Mouse (Mus musculus): ENCODE measurements at regions not wholly inside any gene's neighbourhood (a gene's known extent, or its start where the extent isn't known, plus 50 kb on each side); places are given as distances from the start of the nearest gene placed in this dataset.

DNA sequence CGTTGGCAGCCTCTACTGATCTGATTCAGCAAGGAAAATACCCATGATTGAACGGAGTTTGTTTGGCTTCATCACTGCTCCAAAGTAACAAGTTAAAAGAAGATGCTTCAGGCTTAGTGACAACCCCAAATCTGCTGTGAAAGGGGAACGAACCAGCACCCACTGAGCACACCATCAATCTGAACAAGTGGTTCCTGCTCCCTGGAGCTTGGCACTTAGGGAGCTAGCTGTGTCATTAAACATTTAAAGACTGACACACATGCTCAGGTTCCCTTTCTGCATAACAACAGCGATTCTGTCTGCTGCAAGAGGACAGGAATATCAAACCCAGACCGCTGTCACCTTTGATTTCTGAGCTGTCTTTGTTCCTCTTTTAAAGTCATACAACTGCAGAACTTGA is 141.9 kb upstream of the Meis1 start:
- TF ChIP-seq CTCF (IDR thresholded peaks at IDR 0.05; ENCODE audit: low read depth, low read length): no peak
- TF ChIP-seq POLR2A (IDR thresholded peaks at IDR 0.05; ENCODE audit: insufficient read depth, low read length): no peak
- TF ChIP-seq EP300 (IDR thresholded peaks at IDR 0.05; ENCODE audit: insufficient read depth, low read depth, low read length): no peak
